In the genomic region with DNA sequence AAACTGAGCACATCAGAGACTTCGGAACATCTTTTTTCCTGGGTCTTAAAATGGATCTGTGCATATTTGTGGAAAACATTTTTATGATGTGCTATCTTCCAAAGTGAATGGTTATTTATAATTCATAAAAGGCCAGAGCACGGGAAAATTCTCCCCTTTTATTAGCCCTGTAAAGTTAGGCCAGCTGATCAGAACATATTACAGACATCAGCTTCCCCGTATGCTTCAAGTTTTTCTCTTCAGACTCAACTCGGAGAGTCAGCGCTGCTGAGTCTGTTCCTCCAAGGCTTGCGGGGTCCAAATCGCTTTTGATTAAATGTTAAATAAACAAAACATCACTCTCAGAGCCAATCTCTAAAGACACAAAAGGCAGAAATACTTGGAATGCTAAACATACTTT, we compare ENCODE assay signal across 12 mouse cellular contexts.
"Had no signal": no experiment of that assay in that cellular context is flagged by ENCODE, and none has a peak within 500 bp of the region (broad histone marks: within the 10 kb centered on the region; RNA-seq: fewer than 3 reads in every experiment).

No protein-coding gene starts in this region.

- H3K9ac ChIP-seq: liver, embryonic 13.5 days; liver, postnatal 0 days; midbrain, embryonic 15.5 days; neural tube, embryonic 12.5 days had no signal

- H3K9me3 ChIP-seq: liver, embryonic 13.5 days; midbrain, embryonic 15.5 days; neural tube, embryonic 12.5 days had no signal

- H3K4me3 ChIP-seq: liver, embryonic 13.5 days; midbrain, embryonic 15.5 days; neural tube, embryonic 12.5 days had no signal

- ATAC-seq: intestine, embryonic 16.5 days; liver, postnatal 0 days; midbrain, embryonic 15.5 days had no signal

- DNase-seq: kidney, adult 2 months; kidney, postnatal 36 days; layer of hippocampus, adult 9-11 months; layer of hippocampus, postnatal 36 days; liver; liver, embryonic 13.5 days; liver, postnatal 0 days; lung, postnatal 14 days; right cerebral cortex, postnatal 14 days had no signal

- H3K4me1 ChIP-seq: liver, embryonic 13.5 days had no signal

- H3K27me3 ChIP-seq: liver, embryonic 13.5 days; midbrain, embryonic 15.5 days; neural tube, embryonic 12.5 days had no signal

- H3K27ac ChIP-seq: liver, embryonic 13.5 days; midbrain, embryonic 15.5 days; neural tube, embryonic 12.5 days had no signal

- H3K36me3 ChIP-seq: liver, embryonic 13.5 days; midbrain, embryonic 15.5 days; neural tube, embryonic 12.5 days had no signal

- H3K4me2 ChIP-seq: liver, embryonic 13.5 days; midbrain, embryonic 15.5 days; neural tube, embryonic 12.5 days had no signal
